Mouse (Mus musculus) erythroblast, embryonic 14.5 days (primary cell): ENCODE data around the gene Amacr. TPM values are rescaled to one million over a fixed set of nuclear protein-coding genes. Genes with fewer than 3 reads are reported as not detected.

Source experiments
- H3K27me3 ChIP-seq: 2 replicates; pipeline ENCODE4 v1.6.1; 2012; ENCODE audit warnings: inconsistent platforms; ENCODE audit not compliant: control insufficient read depth
- H3K36me3 ChIP-seq: 2 replicates; pipeline ENCODE4 v1.6.1; 2012; ENCODE audit warnings: mild to moderate bottlenecking, inconsistent platforms; ENCODE audit not compliant: control insufficient read depth
- H3K4me1 ChIP-seq: 2 replicates; pipeline ENCODE4 v1.6.1; 2012; ENCODE audit warnings: inconsistent platforms; ENCODE audit not compliant: control insufficient read depth
- H3K4me3 ChIP-seq: replicated peaks from 2 replicates; pipeline ENCODE3; 2012; ENCODE audit warnings: moderate library complexity, mild to moderate bottlenecking, inconsistent platforms
- H3K9me3 ChIP-seq: 2 replicates; pipeline ENCODE4 v1.6.1; 2012; ENCODE audit warnings: low read length, inconsistent platforms, mixed read lengths; ENCODE audit not compliant: control insufficient read depth
- GATA1 ChIP-seq: IDR thresholded peaks from 2 replicates; pipeline ENCODE4 v1.6.1; 2012; ENCODE audit warnings: low read length, inconsistent platforms, mixed read lengths
- TAL1 ChIP-seq: IDR thresholded peaks from 3 replicates; pipeline ENCODE4 v1.6.1; 2012; ENCODE audit warnings: low read length, inconsistent platforms, mixed read lengths
- polyA plus RNA-seq: library from polyadenylated mRNA; stranded (reverse); fragments of >175 nt; gene quantifications from 2 replicates; pipeline ENCODE4 v1.2.3, GENCODE M21; 2012

Gene Amacr
- polyA plus RNA-seq, 1 experiment = 0.07 TPM

DNA sequence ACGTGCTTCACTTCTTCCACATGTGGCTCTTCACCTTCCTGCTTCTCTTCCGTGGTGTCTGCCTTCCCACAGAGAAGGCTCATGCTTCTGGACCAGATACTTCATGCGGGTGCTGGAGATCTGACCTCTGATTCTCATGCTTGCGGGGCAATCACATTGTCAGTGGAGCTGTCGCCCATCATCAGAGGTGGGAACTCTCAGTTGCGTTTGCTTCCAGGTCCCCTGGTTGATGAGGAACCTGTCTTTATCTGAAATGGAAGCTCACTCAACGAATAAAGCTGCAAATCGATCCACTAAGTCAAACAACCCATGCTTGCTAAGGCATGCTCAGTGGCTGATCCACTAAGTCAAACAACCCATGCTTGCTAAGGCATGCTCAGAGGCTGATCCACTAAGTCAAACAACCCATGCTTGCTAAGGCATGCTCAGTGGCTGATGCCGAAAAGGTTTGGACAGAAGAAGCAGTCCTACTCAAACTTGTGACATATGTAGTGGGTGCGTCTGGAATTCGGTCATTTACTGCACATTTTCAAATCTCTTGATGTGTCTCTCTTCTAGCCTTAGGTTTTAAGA lies 29.5 kb downstream of the Amacr start:
- no peaks in the 10 kb centered on the region for H3K4me1 ChIP-seq
- no peaks in the 10 kb centered on the region for H3K36me3 ChIP-seq
- no peaks in the 10 kb centered on the region for H3K9me3 ChIP-seq
- H3K4me3 ChIP-seq = no peak overlapping the region
- no peak for TF ChIP-seq TAL1
- no peak for TF ChIP-seq GATA1
- no peaks in the 10 kb centered on the region for H3K27me3 ChIP-seq

GRCm38 (mm10) chr15:11014931-11015330 lies 33.4 kb downstream of the Amacr start:
- Histone ChIP-seq H3K27me3 (no peaks in the 10 kb centered on the region), H3K4me1 (no peaks in the 10 kb centered on the region), H3K36me3 (no peaks in the 10 kb centered on the region), H3K9me3 (no peaks in the 10 kb centered on the region), H3K4me3 (no peak overlapping the region)
- no peak for TF ChIP-seq TAL1
- TF ChIP-seq GATA1 = no peak

DNA sequence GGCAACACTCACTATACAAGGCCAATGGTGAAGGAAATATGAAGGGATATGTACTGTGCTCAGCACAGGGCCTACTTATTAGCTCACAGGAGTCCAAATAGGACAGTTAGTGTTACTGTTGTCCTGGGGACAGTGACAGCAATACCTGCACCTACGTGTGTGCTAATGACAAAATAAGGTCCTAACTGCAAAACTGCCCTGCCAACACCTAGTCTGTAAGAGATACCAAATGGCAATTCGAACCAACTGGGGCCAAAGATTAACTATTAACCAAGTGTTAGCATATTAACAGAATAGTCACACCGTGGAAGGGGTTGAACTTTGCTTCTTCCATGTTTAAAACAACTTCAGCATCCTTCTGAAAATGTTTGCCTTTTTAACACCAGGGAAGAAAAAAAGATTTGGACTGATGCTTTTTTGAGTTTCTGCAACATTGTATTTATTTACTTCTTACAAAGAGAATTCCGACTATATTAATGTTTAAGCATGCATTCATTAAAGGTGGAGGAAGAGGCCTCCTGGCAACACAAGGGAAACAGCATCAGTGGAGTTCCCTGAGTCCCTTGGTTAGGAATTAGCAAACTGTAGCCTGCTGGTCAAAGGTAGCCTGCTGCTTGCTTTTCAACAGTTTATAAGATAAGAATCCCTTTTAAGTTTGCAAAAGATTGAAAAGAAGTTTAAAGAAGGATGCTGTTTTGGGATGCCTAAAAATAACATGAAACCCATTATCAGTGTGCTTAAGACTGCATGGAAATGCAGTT lies 45.4 kb downstream of the Amacr start:
- no peak for TF ChIP-seq TAL1
- no peak for TF ChIP-seq GATA1
- Histone ChIP-seq H3K4me3 (no peak overlapping the region), H3K4me1 (no peaks in the 10 kb centered on the region), H3K27me3 (no peaks in the 10 kb centered on the region), H3K9me3 (no peaks in the 10 kb centered on the region), H3K36me3 (no peaks in the 10 kb centered on the region)

- TF ChIP-seq GATA1 (no peak), TAL1 (no peak)
- H3K9me3 ChIP-seq = no peaks in the 10 kb centered on the region
- H3K4me1 ChIP-seq = no peaks in the 10 kb centered on the region
- H3K4me3 ChIP-seq = no peak overlapping the region
- H3K36me3 ChIP-seq = no peaks in the 10 kb centered on the region
- H3K27me3 ChIP-seq = peaks cover 3% of the 10 kb centered on the region
Measured at GRCm38 (mm10) chr15:11030188-11030587, 48.6 kb downstream of the Amacr start.

GRCm38 (mm10) chr15:11035947-11036474 lies 54.5 kb downstream of the Amacr start:
- Histone ChIP-seq H3K27me3 (peaks cover 31% of the 10 kb centered on the region), H3K36me3 (no peaks in the 10 kb centered on the region), H3K4me1 (no peaks in the 10 kb centered on the region), H3K4me3 (no peak overlapping the region), H3K9me3 (no peaks in the 10 kb centered on the region)
- TF ChIP-seq GATA1 = no peak
- no peak for TF ChIP-seq TAL1

GRCm38 (mm10) chr15:11036535-11037375 lies 55.2 kb downstream of the Amacr start:
- H3K9me3 ChIP-seq = no peaks in the 10 kb centered on the region
- no peaks in the 10 kb centered on the region for H3K4me1 ChIP-seq
- no peaks in the 10 kb centered on the region for H3K36me3 ChIP-seq
- peak overlapping the region; percentile 2 for H3K4me3 ChIP-seq
- H3K27me3 ChIP-seq = peaks cover 31% of the 10 kb centered on the region
- TF ChIP-seq GATA1 (no peak), TAL1 (no peak)

DNA sequence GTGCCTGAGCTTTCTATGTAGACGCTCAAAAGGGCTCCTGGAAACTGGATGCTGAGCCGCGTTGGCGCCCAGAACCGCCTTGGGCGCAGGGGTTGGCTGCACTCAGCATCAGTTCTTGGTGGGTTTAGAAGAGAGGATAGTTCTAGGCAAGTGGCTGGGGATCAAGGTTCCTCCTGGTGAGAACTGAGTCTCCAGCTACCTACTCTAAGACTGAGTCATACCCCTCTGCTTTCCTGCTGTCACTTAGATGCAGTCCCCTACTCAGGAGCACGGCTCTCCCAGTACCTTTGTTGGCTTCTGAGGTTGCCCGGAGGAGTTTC lies 55.8 kb downstream of the Amacr start:
- Histone ChIP-seq H3K27me3 (peaks cover 31% of the 10 kb centered on the region), H3K4me1 (no peaks in the 10 kb centered on the region), H3K4me3 (no peak overlapping the region), H3K36me3 (no peaks in the 10 kb centered on the region), H3K9me3 (no peaks in the 10 kb centered on the region)
- no peak for TF ChIP-seq GATA1

- peaks cover 31% of the 10 kb centered on the region for H3K27me3 ChIP-seq
- no peaks in the 10 kb centered on the region for H3K9me3 ChIP-seq
- no peak within 1 kb of the TSS for H3K4me3 ChIP-seq
- TF ChIP-seq GATA1 (no peak), TAL1 (no peak)
- no peaks in the 10 kb centered on the region for H3K4me1 ChIP-seq
- no peaks in the 10 kb centered on the region for H3K36me3 ChIP-seq
Measured at GRCm38 (mm10) chr15:11037711-11038110, 56.2 kb downstream of the Amacr start, which contains the start of gene Rxfp3. Gene Rxfp3, minus strand, starts transcription at chr15:11037991.

- TF ChIP-seq GATA1 (no peak), TAL1 (no peak)
- H3K9me3 ChIP-seq = no peaks in the 10 kb centered on the region
- no peaks in the 10 kb centered on the region for H3K36me3 ChIP-seq
- H3K4me3 ChIP-seq = no peak overlapping the region
- no peaks in the 10 kb centered on the region for H3K4me1 ChIP-seq
- peaks cover 31% of the 10 kb centered on the region for H3K27me3 ChIP-seq
Measured at GRCm38 (mm10) chr15:11038476-11038875, 56.9 kb downstream of the Amacr start.
